Mouse (Mus musculus): ENCODE measurements around the gene Poglut1.
"Not testable (repeated sequence)": the region's sequence is repeated elsewhere in the genome, so short reads cannot be mapped to it uniquely, and the experiment has no call there.

GRCm38 (mm10) chr16:38477241-38477608 is 72.8 kb downstream of the Poglut1 start:
- not testable (repeated sequence) for TF ChIP-seq POLR2A (IDR thresholded peaks at IDR 0.05; ENCODE audit: low read depth, low read length); CTCF (IDR thresholded peaks at IDR 0.05; ENCODE audit: extremely low read depth, insufficient read depth, insufficient read length, insufficient replicate concordance)

Data from spleen, adult 2 months (tissue).